Mouse (Mus musculus): ENCODE data around the gene Meioc. TPM values are rescaled to one million over a fixed set of nuclear protein-coding genes. Genes with fewer than 3 reads are reported as not detected.
"Not testable (repeated sequence)": the region's sequence is repeated elsewhere in the genome, so short reads cannot be mapped to it uniquely, and the experiment has no call there.

Gene Meioc
- total and polyA plus RNA-seq, 3 experiments, result 0.05 TPM; not detected in 2

DNA sequence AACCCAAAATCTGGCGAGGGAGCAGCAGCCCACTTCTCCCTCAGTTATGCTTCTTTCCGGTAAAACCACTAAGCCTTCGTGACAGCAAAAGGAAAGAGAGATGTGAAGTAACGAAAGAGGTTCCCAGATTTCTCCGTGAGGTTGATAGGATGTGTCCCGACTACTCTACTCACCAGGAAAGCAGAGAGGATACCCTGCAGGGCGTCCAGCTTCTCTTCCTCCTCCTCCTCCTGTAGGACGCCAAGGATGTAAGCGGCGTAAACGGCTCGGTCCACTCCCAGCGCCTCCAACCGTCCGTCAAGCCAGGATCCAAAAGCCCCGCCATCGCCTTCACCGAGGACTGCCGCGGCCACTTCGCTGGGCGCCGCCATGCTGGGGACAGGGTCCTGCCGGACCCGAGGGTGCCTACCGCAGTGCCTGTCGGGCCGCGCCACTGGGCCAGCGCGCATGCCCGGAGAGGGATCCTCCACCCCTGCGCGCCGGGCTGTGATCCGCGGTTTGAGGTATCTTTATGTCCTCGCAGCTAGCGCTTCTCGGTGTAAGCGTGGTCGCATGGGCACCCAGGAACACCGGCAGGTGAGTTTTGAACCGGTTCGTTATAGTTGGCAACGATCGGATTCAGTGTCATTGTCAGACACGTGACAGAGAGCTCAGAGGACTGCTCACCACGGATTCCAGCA, 34.0 kb downstream of the Meioc start, which contains the start of gene Ccdc43:
Ccdc43 (minus strand) TSS at position 445 of the 680 bp plus-strand sequence.
- H3K4me3 ChIP-seq (ENCODE audit: low read depth, low read length), result peak within 1 kb of the TSS; percentile 79
- DNase-seq (ENCODE audit: low spot score), result peak; percentile 81
- peaks cover 22% of the 10 kb centered on the region for H3K4me1 ChIP-seq (ENCODE audit: insufficient read depth, low read depth, low read length)
- no peaks in the 10 kb centered on the region for H3K9me3 ChIP-seq (replicated peaks)
- peaks cover 28% of the 10 kb centered on the region for H3K36me3 ChIP-seq (replicated peaks)
- peak; percentile 81 for ATAC-seq (ENCODE audit: extremely low read depth, insufficient number of reproducible peaks, low FRiP score, poor library complexity, severe bottlenecking)
- no peak for TF ChIP-seq GATA1 (IDR thresholded peaks at IDR 0.05; ENCODE audit: borderline replicate concordance, low read length)
- TF ChIP-seq CTCF (IDR thresholded peaks at IDR 0.05; ENCODE audit: low read depth, low read length), result no peak
- TF ChIP-seq TAL1 (conservative IDR thresholded peaks at IDR 0.05; ENCODE audit: low read depth, low read length), result no peak
- no peak for TF ChIP-seq GATA2 (IDR thresholded peaks at IDR 0.05; ENCODE audit: borderline replicate concordance, low read depth, low read length)
- no peak for TF ChIP-seq POLR2AphosphoS5 (IDR thresholded peaks at IDR 0.05; ENCODE audit: insufficient replicate concordance, low read depth, low read length)
- H3K27me3 ChIP-seq (ENCODE audit: insufficient read depth, low read length), result no peaks in the 10 kb centered on the region

DNA sequence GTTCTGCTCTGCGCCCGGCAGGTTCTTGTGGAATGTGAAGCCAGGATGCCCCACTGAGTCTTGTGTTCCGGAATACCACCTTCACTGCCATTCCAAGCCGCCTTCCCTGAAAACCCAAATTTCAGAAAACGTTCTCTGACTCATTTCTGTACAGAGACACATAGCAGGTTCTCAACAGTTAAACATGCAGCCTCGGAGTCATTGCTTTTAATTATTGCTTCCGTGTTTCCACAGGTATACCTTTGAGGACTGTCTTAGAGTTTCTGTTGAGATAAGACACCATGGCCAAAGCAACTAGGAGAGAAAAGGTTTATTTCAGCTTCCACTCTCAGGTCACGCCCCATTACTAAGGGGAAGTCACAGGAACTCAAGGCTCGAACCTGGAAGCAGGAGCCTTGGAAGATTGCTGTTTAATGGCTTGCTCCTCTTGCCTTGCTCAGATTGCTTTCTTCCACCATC, 34.5 kb downstream of the Meioc start:
- Histone ChIP-seq H3K9me3 (replicated peaks) (no peaks in the 10 kb centered on the region), H3K27me3 (ENCODE audit: insufficient read depth, low read length) (no peaks in the 10 kb centered on the region), H3K4me3 (ENCODE audit: low read depth, low read length) (peak overlapping the region; percentile 79), H3K4me1 (ENCODE audit: insufficient read depth, low read depth, low read length) (peaks cover 22% of the 10 kb centered on the region), H3K36me3 (replicated peaks) (peaks cover 24% of the 10 kb centered on the region)
- ATAC-seq (ENCODE audit: extremely low read depth, insufficient number of reproducible peaks, low FRiP score, poor library complexity, severe bottlenecking) (no peak), DNase-seq (ENCODE audit: low spot score) (no peak)
- TF ChIP-seq CTCF (IDR thresholded peaks at IDR 0.05; ENCODE audit: low read depth, low read length) (no peak), GATA2 (IDR thresholded peaks at IDR 0.05; ENCODE audit: borderline replicate concordance, low read depth, low read length) (no peak), TAL1 (conservative IDR thresholded peaks at IDR 0.05; ENCODE audit: low read depth, low read length) (no peak), POLR2AphosphoS5 (IDR thresholded peaks at IDR 0.05; ENCODE audit: insufficient replicate concordance, low read depth, low read length) (no peak), GATA1 (IDR thresholded peaks at IDR 0.05; ENCODE audit: borderline replicate concordance, low read length) (no peak)

DNA sequence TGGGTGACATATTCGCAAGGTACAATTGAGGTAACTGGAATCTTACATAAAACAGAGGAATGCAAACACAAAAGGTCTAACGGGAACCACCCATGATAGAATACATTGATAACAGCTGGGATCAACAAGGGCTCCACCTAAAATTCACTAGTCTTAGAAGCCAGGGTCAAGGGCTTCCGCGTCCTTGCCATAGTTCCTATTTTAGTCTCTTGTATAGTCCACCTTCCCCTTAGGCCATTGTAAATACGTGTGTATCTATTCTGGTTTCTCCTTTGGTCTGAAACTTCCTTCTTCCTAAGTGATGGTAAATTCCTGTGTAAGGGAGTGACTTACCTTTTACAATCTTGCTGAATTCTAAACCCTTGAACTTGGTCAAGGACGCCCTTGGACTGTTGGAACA, 38.7 kb downstream of the Meioc start:
- H3K4me3 ChIP-seq (ENCODE audit: low read depth, low read length); H3K27me3 ChIP-seq (ENCODE audit: insufficient read depth, low read length); H3K9me3 ChIP-seq (replicated peaks); H3K36me3 ChIP-seq (replicated peaks); ATAC-seq (ENCODE audit: extremely low read depth, insufficient number of reproducible peaks, low FRiP score, poor library complexity, severe bottlenecking); DNase-seq (ENCODE audit: low spot score); H3K4me1 ChIP-seq (ENCODE audit: insufficient read depth, low read depth, low read length): not testable (repeated sequence)

DNA sequence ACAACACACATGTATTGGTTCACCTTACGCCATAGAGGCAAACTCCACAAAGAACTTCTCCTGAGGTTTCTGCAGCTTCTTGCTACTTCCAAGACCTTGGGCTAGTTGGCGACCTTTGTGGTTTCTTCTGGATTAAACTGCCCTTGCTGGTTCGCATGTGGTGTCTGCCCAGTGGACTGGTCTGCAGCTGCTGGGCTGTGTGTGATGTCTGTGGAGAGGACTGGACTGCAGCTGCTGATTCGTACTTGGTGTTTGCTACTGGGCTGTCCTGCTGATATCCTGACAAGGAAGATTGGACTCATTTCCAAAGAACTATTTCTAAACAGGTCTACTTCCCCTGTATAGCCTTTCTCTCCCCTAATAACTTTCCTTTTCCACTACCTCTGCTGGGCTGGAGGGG, 48.9 kb downstream of the Meioc start:
- TF ChIP-seq GATA1 (IDR thresholded peaks at IDR 0.05; ENCODE audit: borderline replicate concordance, low read length), result no peak
- no peak for TF ChIP-seq POLR2AphosphoS5 (IDR thresholded peaks at IDR 0.05; ENCODE audit: insufficient replicate concordance, low read depth, low read length)
- TF ChIP-seq GATA2 (IDR thresholded peaks at IDR 0.05; ENCODE audit: borderline replicate concordance, low read depth, low read length), result no peak
- TF ChIP-seq CTCF (IDR thresholded peaks at IDR 0.05; ENCODE audit: low read depth, low read length), result no peak
- TF ChIP-seq TAL1 (conservative IDR thresholded peaks at IDR 0.05; ENCODE audit: low read depth, low read length), result no peak
- DNase-seq (ENCODE audit: low spot score), result no peak

DNA sequence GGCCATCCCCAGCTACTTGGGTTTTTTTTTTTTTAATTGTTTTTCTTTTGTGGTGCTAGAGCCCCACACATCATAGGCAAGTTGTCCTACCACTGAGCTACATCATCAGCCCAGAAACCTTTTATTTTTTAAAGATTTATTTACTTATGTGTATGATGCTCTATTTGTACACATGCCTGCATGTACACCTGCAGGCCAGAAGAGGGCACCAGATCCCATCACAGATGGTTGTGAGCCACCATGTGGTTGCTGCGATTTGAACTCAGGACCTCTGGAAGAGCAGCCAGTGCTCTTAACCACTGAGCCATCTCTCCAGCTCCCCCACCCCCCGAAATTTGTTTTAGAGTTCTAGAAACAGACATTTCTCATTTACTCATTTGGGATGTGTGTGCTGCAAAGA, 51.1 kb downstream of the Meioc start:
- H3K4me3 ChIP-seq (ENCODE audit: low read depth, low read length); DNase-seq (ENCODE audit: low spot score); H3K9me3 ChIP-seq (replicated peaks); H3K36me3 ChIP-seq (replicated peaks); H3K27me3 ChIP-seq (ENCODE audit: insufficient read depth, low read length); ATAC-seq (ENCODE audit: extremely low read depth, insufficient number of reproducible peaks, low FRiP score, poor library complexity, severe bottlenecking); H3K4me1 ChIP-seq (ENCODE audit: insufficient read depth, low read depth, low read length): not testable (repeated sequence)
- peak; percentile 18; the same call in 1 of the 2 replicates for TF ChIP-seq CTCF (IDR thresholded peaks at IDR 0.05; ENCODE audit: low read depth, low read length)

More for the DNA sequence above, 48.9 kb downstream of the Meioc start:
- ATAC-seq (ENCODE audit: extremely low read depth, insufficient number of reproducible peaks, low FRiP score, poor library complexity, severe bottlenecking), result no peak
- H3K27me3 ChIP-seq (ENCODE audit: insufficient read depth, low read length), result peaks cover 10% of the 10 kb centered on the region
- H3K4me1 ChIP-seq (ENCODE audit: insufficient read depth, low read depth, low read length), result no peaks in the 10 kb centered on the region; the same call in 1 of the 2 replicates
- H3K36me3 ChIP-seq (replicated peaks), result no peaks in the 10 kb centered on the region
- H3K9me3 ChIP-seq (replicated peaks), result peaks cover 2% of the 10 kb centered on the region; the same call in 1 of the 2 replicates
- H3K4me3 ChIP-seq (ENCODE audit: low read depth, low read length), result no peak overlapping the region

DNA sequence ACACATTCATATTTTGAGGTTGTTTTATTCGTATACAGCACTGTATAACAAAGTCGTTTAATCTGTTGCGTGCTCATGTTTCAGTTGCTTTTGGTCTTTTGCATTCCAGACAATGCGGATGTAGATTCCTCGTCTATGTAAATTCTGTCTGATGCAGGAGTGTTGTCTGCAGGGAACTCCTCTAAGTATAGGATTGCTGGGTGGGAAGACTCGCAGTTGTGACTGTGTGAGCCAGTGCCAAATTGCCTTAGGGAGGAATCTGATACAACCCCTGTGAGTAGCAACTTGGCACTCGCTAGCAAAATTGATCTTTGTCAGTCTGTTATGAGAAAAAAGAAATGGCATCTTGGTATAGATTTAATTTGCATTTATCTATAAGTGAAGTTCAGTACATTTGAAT, 52.6 kb downstream of the Meioc start:
- no peaks in the 10 kb centered on the region for H3K4me1 ChIP-seq (ENCODE audit: insufficient read depth, low read depth, low read length)
- no peak overlapping the region for H3K4me3 ChIP-seq (ENCODE audit: low read depth, low read length)
- no peaks in the 10 kb centered on the region for H3K36me3 ChIP-seq (replicated peaks)
- H3K27me3 ChIP-seq (ENCODE audit: insufficient read depth, low read length), result peaks cover 7% of the 10 kb centered on the region
- no peak for TF ChIP-seq GATA1 (IDR thresholded peaks at IDR 0.05; ENCODE audit: borderline replicate concordance, low read length)
- TF ChIP-seq POLR2AphosphoS5 (IDR thresholded peaks at IDR 0.05; ENCODE audit: insufficient replicate concordance, low read depth, low read length), result no peak
- TF ChIP-seq CTCF (IDR thresholded peaks at IDR 0.05; ENCODE audit: low read depth, low read length), result no peak
- TF ChIP-seq GATA2 (IDR thresholded peaks at IDR 0.05; ENCODE audit: borderline replicate concordance, low read depth, low read length), result no peak
- TF ChIP-seq TAL1 (conservative IDR thresholded peaks at IDR 0.05; ENCODE audit: low read depth, low read length), result no peak
- ATAC-seq (ENCODE audit: extremely low read depth, insufficient number of reproducible peaks, low FRiP score, poor library complexity, severe bottlenecking) (no peak), DNase-seq (ENCODE audit: low spot score) (no peak)
- peaks cover 2% of the 10 kb centered on the region; the same call in 1 of the 2 replicates for H3K9me3 ChIP-seq (replicated peaks)

All from G1E (cell line).